Mouse (Mus musculus): ENCODE measurements around the gene Tac2. TPM values are rescaled to one million over a fixed set of nuclear protein-coding genes. Genes with fewer than 3 reads are reported as not detected.

Gene Tac2
- polyA plus RNA-seq, 1 experiment from 2014 or later = 0.74 TPM

- Histone ChIP-seq H3K27me3 (ENCODE audit: control insufficient read depth, insufficient read depth, low read length) (no peaks in the 10 kb centered on the region), H3K4me1 (ENCODE audit: control insufficient read depth, insufficient read depth, low read length) (peaks cover 3% of the 10 kb centered on the region), H3K9me3 (replicated peaks; ENCODE audit: control insufficient read depth, low read length) (no peaks in the 10 kb centered on the region), H3K36me3 (ENCODE audit: control insufficient read depth, insufficient read depth) (peaks cover 24% of the 10 kb centered on the region), H3K27ac (ENCODE audit: low read length) (no peak overlapping the region), H3K4me3 (ENCODE audit: low read length) (no peak overlapping the region), H3K4me2 (ENCODE audit: low read depth, low read length) (no peak overlapping the region), H3K9ac (ENCODE audit: low read length) (no peak overlapping the region)
- 17% methylated on average over 1 of the region's 1 CpGs for WGBS
- ATAC-seq (replicated peaks; ENCODE audit: extremely low read depth, insufficient read depth, low FRiP score) = no peak
These were observed 33.2 kb upstream of the Tac2 start for GRCm38 (mm10) chr10:127691053-127691452.

DNA sequence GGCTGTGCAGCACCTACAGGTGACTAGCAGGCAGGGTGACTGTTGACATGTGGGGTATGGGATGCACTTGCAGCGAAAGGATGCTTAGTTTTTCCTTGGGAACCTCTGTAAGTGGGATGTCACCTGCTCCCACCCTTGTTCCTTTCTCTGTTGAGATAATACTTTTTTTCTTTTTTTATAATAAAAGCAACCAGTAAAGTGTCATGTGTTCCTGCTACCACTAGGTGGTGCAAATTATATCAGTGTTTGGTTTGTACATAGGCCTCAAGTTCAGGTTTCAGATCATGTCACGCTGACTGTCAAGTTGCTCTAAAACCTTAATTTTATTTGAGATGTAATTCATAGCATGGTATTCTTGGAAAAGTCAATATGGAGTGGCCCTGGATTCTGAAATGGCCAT is 29.6 kb upstream of the Tac2 start:
- Histone ChIP-seq H3K9me3 (replicated peaks; ENCODE audit: control insufficient read depth, low read length) (no peaks in the 10 kb centered on the region), H3K36me3 (ENCODE audit: control insufficient read depth, insufficient read depth) (peaks cover 26% of the 10 kb centered on the region), H3K4me1 (ENCODE audit: control insufficient read depth, insufficient read depth, low read length) (no peaks in the 10 kb centered on the region), H3K9ac (ENCODE audit: low read length) (no peak overlapping the region), H3K27me3 (ENCODE audit: control insufficient read depth, insufficient read depth, low read length) (no peaks in the 10 kb centered on the region), H3K4me2 (ENCODE audit: low read depth, low read length) (no peak overlapping the region), H3K4me3 (ENCODE audit: low read length) (no peak overlapping the region), H3K27ac (ENCODE audit: low read length) (no peak overlapping the region)
- ATAC-seq (replicated peaks; ENCODE audit: extremely low read depth, insufficient read depth, low FRiP score) = no peak
- 49% methylated on average over 2 of the region's 2 CpGs for WGBS

- no peak overlapping the region for H3K4me2 ChIP-seq (ENCODE audit: low read depth, low read length)
- H3K27me3 ChIP-seq (ENCODE audit: control insufficient read depth, insufficient read depth, low read length) = no peaks in the 10 kb centered on the region
- no peaks in the 10 kb centered on the region for H3K9me3 ChIP-seq (replicated peaks; ENCODE audit: control insufficient read depth, low read length)
- H3K9ac ChIP-seq (ENCODE audit: low read length) = no peak overlapping the region
- no peak for ATAC-seq (replicated peaks; ENCODE audit: extremely low read depth, insufficient read depth, low FRiP score)
- H3K4me1 ChIP-seq (ENCODE audit: control insufficient read depth, insufficient read depth, low read length) = no peaks in the 10 kb centered on the region
- H3K27ac ChIP-seq (ENCODE audit: low read length) = no peak overlapping the region
- no peak overlapping the region for H3K4me3 ChIP-seq (ENCODE audit: low read length)
- H3K36me3 ChIP-seq (ENCODE audit: control insufficient read depth, insufficient read depth) = peaks cover 26% of the 10 kb centered on the region
- 88% methylated on average over 7 of the region's 7 CpGs for WGBS
These were observed 28.5 kb upstream of the Tac2 start for GRCm38 (mm10) chr10:127695775-127696174.

DNA sequence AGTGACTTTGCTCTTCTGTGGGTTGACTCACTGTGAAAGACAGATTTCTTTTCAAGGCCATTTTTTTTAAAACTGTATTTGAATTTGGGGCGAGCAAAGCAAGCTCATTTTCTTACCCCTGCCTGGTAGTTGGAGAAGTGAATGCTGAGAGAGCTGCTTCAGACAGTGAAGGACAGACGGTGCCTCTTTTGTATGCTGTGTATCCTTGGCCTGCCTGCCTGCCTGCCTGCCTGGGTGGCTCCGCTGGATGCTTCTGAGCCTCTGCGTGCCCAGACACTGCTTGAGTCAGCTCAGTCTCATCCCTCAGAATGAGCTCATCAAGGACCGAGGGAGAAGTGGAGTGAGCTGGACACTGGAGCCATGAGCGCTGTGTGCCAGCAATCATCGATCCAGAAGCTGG is 25.3 kb upstream of the Tac2 start:
- no peak overlapping the region for H3K9ac ChIP-seq (ENCODE audit: low read length)
- no peaks in the 10 kb centered on the region for H3K9me3 ChIP-seq (replicated peaks; ENCODE audit: control insufficient read depth, low read length)
- H3K4me3 ChIP-seq (ENCODE audit: low read length) = no peak overlapping the region
- H3K4me1 ChIP-seq (ENCODE audit: control insufficient read depth, insufficient read depth, low read length) = no peaks in the 10 kb centered on the region
- no peak overlapping the region for H3K4me2 ChIP-seq (ENCODE audit: low read depth, low read length)
- peaks cover 16% of the 10 kb centered on the region for H3K36me3 ChIP-seq (ENCODE audit: control insufficient read depth, insufficient read depth)
- no peaks in the 10 kb centered on the region for H3K27me3 ChIP-seq (ENCODE audit: control insufficient read depth, insufficient read depth, low read length)
- 90% methylated on average over 7 of the region's 7 CpGs for WGBS
- no peak for ATAC-seq (replicated peaks; ENCODE audit: extremely low read depth, insufficient read depth, low FRiP score)
- H3K27ac ChIP-seq (ENCODE audit: low read length) = no peak overlapping the region

- Histone ChIP-seq H3K27me3 (ENCODE audit: control insufficient read depth, insufficient read depth, low read length) (no peaks in the 10 kb centered on the region), H3K4me1 (ENCODE audit: control insufficient read depth, insufficient read depth, low read length) (peaks cover 6% of the 10 kb centered on the region), H3K27ac (ENCODE audit: low read length) (no peak overlapping the region), H3K9ac (ENCODE audit: low read length) (no peak overlapping the region), H3K9me3 (replicated peaks; ENCODE audit: control insufficient read depth, low read length) (no peaks in the 10 kb centered on the region), H3K36me3 (ENCODE audit: control insufficient read depth, insufficient read depth) (0 out of 2 replicates have a peak, but pooled peaks cover 2% of the 10 kb centered on the region), H3K4me3 (ENCODE audit: low read length) (no peak overlapping the region), H3K4me2 (ENCODE audit: low read depth, low read length) (no peak overlapping the region)
- 31% methylated on average over 4 of the region's 4 CpGs for WGBS
- ATAC-seq (replicated peaks; ENCODE audit: extremely low read depth, insufficient read depth, low FRiP score) = no peak
These were observed 21.0 kb upstream of the Tac2 start for GRCm38 (mm10) chr10:127703299-127703698.

- H3K9ac ChIP-seq (ENCODE audit: low read length) = no peak overlapping the region
These were observed 20.0 kb upstream of the Tac2 start for GRCm38 (mm10) chr10:127704293-127704692.

GRCm38 (mm10) chr10:127704766-127705220 is 19.5 kb upstream of the Tac2 start, which contains the start of gene Myo1a:
Myo1a (plus strand) TSS chr10:127705170.
- no peaks in the 10 kb centered on the region for H3K36me3 ChIP-seq (ENCODE audit: control insufficient read depth, insufficient read depth)
- no peaks in the 10 kb centered on the region for H3K9me3 ChIP-seq (replicated peaks; ENCODE audit: control insufficient read depth, low read length)
- H3K27ac ChIP-seq (ENCODE audit: low read length) = no peak within 1 kb of the TSS
- WGBS = 57% methylated on average over 2 of the region's 2 CpGs
- H3K4me3 ChIP-seq (ENCODE audit: low read length) = no peak within 1 kb of the TSS
- H3K9ac ChIP-seq (ENCODE audit: low read length) = no peak within 1 kb of the TSS
- peaks cover 6% of the 10 kb centered on the region for H3K4me1 ChIP-seq (ENCODE audit: control insufficient read depth, insufficient read depth, low read length)
- H3K4me2 ChIP-seq (ENCODE audit: low read depth, low read length) = no peak within 1 kb of the TSS
- ATAC-seq (replicated peaks; ENCODE audit: extremely low read depth, insufficient read depth, low FRiP score) = no peak
- H3K27me3 ChIP-seq (ENCODE audit: control insufficient read depth, insufficient read depth, low read length) = no peaks in the 10 kb centered on the region

More at GRCm38 (mm10) chr10:127704293-127704692, 20.0 kb upstream of the Tac2 start:
- no peaks in the 10 kb centered on the region for H3K27me3 ChIP-seq (ENCODE audit: control insufficient read depth, insufficient read depth, low read length)
- H3K4me3 ChIP-seq (ENCODE audit: low read length) = no peak overlapping the region
- H3K4me2 ChIP-seq (ENCODE audit: low read depth, low read length) = no peak overlapping the region
- no peak for ATAC-seq (replicated peaks; ENCODE audit: extremely low read depth, insufficient read depth, low FRiP score)
- peaks cover 6% of the 10 kb centered on the region for H3K4me1 ChIP-seq (ENCODE audit: control insufficient read depth, insufficient read depth, low read length)
- H3K9me3 ChIP-seq (replicated peaks; ENCODE audit: control insufficient read depth, low read length) = no peaks in the 10 kb centered on the region
- H3K27ac ChIP-seq (ENCODE audit: low read length) = no peak overlapping the region
- WGBS = 46% methylated on average over 2 of the region's 2 CpGs
- H3K36me3 ChIP-seq (ENCODE audit: control insufficient read depth, insufficient read depth) = no peaks in the 10 kb centered on the region

GRCm38 (mm10) chr10:127705783-127706182 is 18.5 kb upstream of the Tac2 start:
- no peaks in the 10 kb centered on the region for H3K36me3 ChIP-seq (ENCODE audit: control insufficient read depth, insufficient read depth)
- no peak overlapping the region for H3K4me3 ChIP-seq (ENCODE audit: low read length)
- H3K27me3 ChIP-seq (ENCODE audit: control insufficient read depth, insufficient read depth, low read length) = no peaks in the 10 kb centered on the region
- no peak overlapping the region for H3K4me2 ChIP-seq (ENCODE audit: low read depth, low read length)
- no peak overlapping the region for H3K27ac ChIP-seq (ENCODE audit: low read length)
- no peaks in the 10 kb centered on the region for H3K9me3 ChIP-seq (replicated peaks; ENCODE audit: control insufficient read depth, low read length)
- WGBS = 87% methylated on average over 4 of the region's 4 CpGs
- peaks cover 6% of the 10 kb centered on the region for H3K4me1 ChIP-seq (ENCODE audit: control insufficient read depth, insufficient read depth, low read length)
- no peak for ATAC-seq (replicated peaks; ENCODE audit: extremely low read depth, insufficient read depth, low FRiP score)
- no peak overlapping the region for H3K9ac ChIP-seq (ENCODE audit: low read length)

GRCm38 (mm10) chr10:127707721-127708120 is 16.6 kb upstream of the Tac2 start:
- H3K4me3 ChIP-seq (ENCODE audit: low read length) = no peak overlapping the region
- no peaks in the 10 kb centered on the region for H3K9me3 ChIP-seq (replicated peaks; ENCODE audit: control insufficient read depth, low read length)
- no peaks in the 10 kb centered on the region for H3K36me3 ChIP-seq (ENCODE audit: control insufficient read depth, insufficient read depth)
- H3K27ac ChIP-seq (ENCODE audit: low read length) = no peak overlapping the region
- 36% methylated on average over 7 of the region's 7 CpGs for WGBS
- H3K27me3 ChIP-seq (ENCODE audit: control insufficient read depth, insufficient read depth, low read length) = no peaks in the 10 kb centered on the region
- peak; percentile 55; the same call in 1 of the 2 replicates for ATAC-seq (replicated peaks; ENCODE audit: extremely low read depth, insufficient read depth, low FRiP score)
- no peak overlapping the region for H3K4me2 ChIP-seq (ENCODE audit: low read depth, low read length)
- no peak overlapping the region for H3K9ac ChIP-seq (ENCODE audit: low read length)
- peaks cover 6% of the 10 kb centered on the region for H3K4me1 ChIP-seq (ENCODE audit: control insufficient read depth, insufficient read depth, low read length)
